Mouse (Mus musculus) kidney, adult 18-20 months (tissue): Measurements from ENCODE around the gene Lce1j.
"Not testable (repeated sequence)": the region's sequence is repeated elsewhere in the genome, so short reads cannot be mapped to it uniquely, and the experiment has no call there.

Source experiments
- DNase-seq: peaks from one replicate; pipeline ENCODE4 v3.0.0; 2021

Gene Lce1j

GRCm38 (mm10) chr3:92790414-92790813 lies at the start of gene Lce1j:
Gene Lce1j (minus strand): TSS chr3:92790514.
- no peak for DNase-seq

- no peak for DNase-seq
Observed at GRCm38 (mm10) chr3:92827108-92827507, 36.8 kb upstream of the Lce1j start, which contains the start of gene Kprp. Gene Kprp (minus strand): TSS chr3:92827247.

GRCm38 (mm10) chr3:92825808-92826207 lies 35.5 kb upstream of the Lce1j start:
- DNase-seq, result no peak

- not testable (repeated sequence) for DNase-seq
Observed at GRCm38 (mm10) chr3:92816036-92816435, 25.7 kb upstream of the Lce1j start.

GRCm38 (mm10) chr3:92815581-92815980 lies 25.3 kb upstream of the Lce1j start:
- DNase-seq, result no peak

- DNase-seq, result no peak
Observed at GRCm38 (mm10) chr3:92807791-92808190, 17.5 kb upstream of the Lce1j start, which contains the start of gene Lce1k. Gene Lce1k (minus strand): TSS chr3:92807891.

- DNase-seq, result no peak
Observed at GRCm38 (mm10) chr3:92778799-92779198, 11.5 kb downstream of the Lce1j start, which contains the start of gene Lce1i. Gene Lce1i (minus strand): TSS chr3:92778899.

GRCm38 (mm10) chr3:92771573-92771972 lies 18.7 kb downstream of the Lce1j start:
- DNase-seq, result no peak

GRCm38 (mm10) chr3:92764965-92765364 lies 25.3 kb downstream of the Lce1j start, which contains the start of gene Lce1h:
Gene Lce1h (minus strand): TSS chr3:92765065.
- DNase-seq, result no peak

- no peak for DNase-seq
Observed at GRCm38 (mm10) chr3:92753197-92753596, 37.1 kb downstream of the Lce1j start.

GRCm38 (mm10) chr3:92752238-92752637 lies 38.1 kb downstream of the Lce1j start, which contains the start of gene Lce1g:
Gene Lce1g (minus strand): TSS chr3:92752338.
- no peak for DNase-seq

- no peak for DNase-seq
Observed at GRCm38 (mm10) chr3:92738996-92739395, 51.3 kb downstream of the Lce1j start, which contains the start of gene Gm38119. Gene Gm38119 (minus strand): TSS chr3:92739096.
